Mouse (Mus musculus) c-Kit-positive CD71-positive TER-119-positive erythroid progenitor cells, embryonic 14.5 days (primary cell): ENCODE results near the gene Kcnma1.

ENCODE experiments used
- DNase-seq: peaks from one replicate; pipeline ENCODE4 v3.0.0-alpha.2; 2013; ENCODE audit warnings: low spot score

Kcnma1 gene

DNA sequence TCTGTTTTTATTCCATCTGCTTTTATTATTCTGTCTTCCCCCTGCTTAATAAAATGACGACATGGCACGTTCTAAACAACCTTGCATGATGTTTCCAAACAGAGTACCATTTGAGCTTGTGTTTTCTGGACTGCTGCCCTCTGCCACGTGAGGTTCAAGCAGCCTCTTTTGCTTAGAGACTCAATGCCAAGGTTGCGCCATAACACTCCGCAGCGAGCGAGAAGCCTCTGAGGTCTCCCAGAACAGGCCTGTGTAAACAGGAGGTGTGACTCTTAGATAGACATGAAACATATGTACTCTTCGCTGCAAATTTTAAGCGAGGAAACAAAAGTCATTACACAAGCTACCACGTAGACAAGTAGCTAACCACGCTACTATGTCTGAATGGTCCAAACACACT is 55.2 kb downstream of the Kcnma1 start:
- no peak for DNase-seq

DNA sequence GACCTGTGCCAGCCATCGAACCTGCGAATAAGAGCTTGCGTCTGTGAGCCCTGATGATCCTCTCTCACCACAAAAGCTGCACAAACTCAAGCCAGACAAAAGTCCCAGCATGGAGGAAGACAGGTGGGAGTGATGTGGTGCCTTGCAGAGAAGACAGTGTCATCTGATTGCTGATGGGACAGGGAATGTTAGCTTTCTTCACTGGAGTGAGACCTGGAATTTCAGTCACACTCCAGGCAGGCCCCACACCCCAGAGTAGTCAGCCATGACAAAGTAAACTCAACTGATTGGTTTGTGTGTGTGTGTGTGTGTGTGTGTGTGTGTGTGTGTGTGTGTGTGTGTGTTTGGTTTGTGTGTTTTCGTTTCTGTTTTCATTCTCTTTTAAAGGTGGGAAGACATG is 57.0 kb downstream of the Kcnma1 start:
- no peak for DNase-seq

- no peak for DNase-seq
Measured at GRCm38 (mm10) chr14:23943876-23944275, 70.4 kb downstream of the Kcnma1 start.

GRCm38 (mm10) chr14:23943152-23943551 is 71.1 kb downstream of the Kcnma1 start:
- no peak for DNase-seq

DNA sequence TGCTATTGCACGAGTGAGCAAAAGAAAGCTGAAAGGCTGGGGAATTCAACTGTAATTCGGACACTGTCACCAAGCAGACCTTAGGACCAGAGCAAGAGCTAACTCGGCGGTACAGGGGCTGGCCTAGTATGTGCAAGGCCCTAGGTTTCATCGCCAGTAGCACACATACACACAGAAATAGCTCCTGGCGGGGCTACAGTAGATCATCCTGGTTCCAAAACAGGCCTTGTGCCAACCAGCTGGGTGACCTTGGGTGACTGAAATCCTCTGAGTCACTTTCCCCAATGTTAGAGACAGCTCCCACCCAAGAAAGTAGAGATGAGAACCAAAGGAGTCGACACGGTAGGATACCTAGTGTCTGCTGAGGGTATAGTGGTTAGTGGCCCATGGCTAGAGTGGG is 72.2 kb downstream of the Kcnma1 start:
- no peak for DNase-seq

- no peak for DNase-seq
Measured at GRCm38 (mm10) chr14:23935016-23935415, 79.3 kb downstream of the Kcnma1 start.

DNA sequence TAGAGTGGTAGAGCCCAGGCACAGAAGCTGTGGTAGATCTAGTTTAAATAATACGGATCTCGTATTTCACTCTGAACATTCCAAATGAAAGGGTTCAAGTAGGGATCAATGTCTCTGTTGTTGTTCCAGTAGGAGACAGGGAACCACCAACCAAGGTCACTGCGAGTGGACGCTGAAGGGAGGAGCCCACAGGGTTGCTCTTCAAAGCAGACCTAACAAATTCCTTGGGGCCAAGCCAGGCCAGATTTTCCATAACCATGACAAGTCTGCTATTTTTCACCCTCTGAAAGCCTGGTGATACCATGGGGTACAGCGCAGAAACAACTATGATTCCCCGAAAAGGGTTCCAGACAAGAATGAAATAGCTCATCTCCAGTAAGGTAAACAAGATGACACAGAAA is 82.6 kb downstream of the Kcnma1 start:
- no peak for DNase-seq

- no peak for DNase-seq
Measured at GRCm38 (mm10) chr14:23929168-23929567, 85.1 kb downstream of the Kcnma1 start.

DNA sequence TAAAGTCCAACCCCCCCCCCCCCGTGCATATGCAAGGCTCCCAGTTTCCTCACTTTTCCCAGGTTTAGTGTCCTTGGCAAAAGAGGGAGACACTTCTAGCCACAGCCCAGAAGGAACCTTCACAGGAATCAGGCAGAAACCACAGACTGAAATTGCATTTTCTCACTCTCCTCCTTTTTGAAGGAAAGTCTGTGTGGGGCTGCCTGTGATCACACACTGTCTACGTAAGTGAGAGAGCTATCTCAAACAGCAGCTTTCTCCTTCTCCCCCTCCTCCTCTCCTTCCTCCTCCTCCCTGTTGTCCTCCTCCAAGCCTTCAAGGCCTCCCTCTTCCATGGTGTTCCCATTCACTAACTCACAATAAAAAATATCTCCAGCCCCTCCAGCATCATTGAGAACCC is 90.9 kb downstream of the Kcnma1 start:
- DNase-seq: no peak

GRCm38 (mm10) chr14:23922755-23923154 is 91.5 kb downstream of the Kcnma1 start:
- DNase-seq: no peak

DNA sequence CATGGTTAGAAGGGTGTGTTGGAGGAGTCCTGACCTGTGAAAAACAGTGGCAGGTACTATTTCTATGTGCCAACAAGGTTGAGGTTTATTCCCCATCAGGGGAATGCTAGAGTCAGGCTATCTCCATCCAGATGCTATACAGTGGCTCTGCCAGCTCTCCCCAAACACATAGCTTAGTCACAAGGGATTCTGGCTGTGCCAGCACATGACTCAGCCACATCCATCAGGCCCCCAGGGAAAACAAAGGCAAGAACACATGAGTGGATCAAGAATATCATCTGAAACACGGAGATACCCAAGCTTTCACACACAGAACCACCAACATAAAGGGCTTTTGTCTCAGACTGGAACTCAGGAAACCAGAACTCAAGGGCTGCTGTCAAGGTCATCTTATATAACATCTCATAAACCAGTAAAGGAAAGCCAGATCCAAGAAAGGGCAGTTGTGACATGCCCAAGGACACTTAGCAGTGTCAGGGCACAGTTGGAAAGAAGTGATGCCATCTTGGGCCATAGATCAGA is 103.1 kb downstream of the Kcnma1 start:
- no peak for DNase-seq

- DNase-seq: no peak
Measured at GRCm38 (mm10) chr14:23908564-23908963, 105.7 kb downstream of the Kcnma1 start.

DNA sequence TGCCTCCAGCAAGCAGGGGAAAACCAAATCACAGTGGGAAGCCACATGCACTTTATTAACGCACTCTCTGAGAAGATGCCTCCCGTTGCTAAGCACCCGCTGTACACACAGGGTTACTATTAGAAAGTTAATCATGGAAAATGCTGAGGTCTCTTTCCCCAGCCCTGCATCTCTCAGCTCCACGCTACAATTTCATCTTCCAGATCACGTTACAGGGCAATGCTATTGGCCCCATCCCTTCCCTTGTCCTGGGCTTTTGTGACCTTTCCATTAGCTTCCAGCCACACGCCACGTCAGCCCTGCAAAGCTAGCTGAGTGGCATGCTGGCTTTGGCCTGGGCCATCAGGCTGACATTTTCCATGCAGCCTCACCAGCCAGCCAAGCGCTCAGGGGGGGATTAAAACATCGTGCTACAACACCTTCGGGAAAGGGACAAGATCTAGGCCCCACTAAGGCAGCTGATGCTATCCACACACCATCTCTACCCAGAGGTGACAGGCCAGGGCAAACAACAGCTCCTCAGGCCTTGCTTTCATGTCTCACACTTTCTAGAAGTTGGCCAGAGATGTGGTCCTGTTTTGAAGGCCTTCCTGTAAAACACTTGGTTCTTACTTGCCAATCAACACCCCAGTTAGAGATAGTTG is 111.5 kb downstream of the Kcnma1 start:
- DNase-seq: no peak

DNA sequence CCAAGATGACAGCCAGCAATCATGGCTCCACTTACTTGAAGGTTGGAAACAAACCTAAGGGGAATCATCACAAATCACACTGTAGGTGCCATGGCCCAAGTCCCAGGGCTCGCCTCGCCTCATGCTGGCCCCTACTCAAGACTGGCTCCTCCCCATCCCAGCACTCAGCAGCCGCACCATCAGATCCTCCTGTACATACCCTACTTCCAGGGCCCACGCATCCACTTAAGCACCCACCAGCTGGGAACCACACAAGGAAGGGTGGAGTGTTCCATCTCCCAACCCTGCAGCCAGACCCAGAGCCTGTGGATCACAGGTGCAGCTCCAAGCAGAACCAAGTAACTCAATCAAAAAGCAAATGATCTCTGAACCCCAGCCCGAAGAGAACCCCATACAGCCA is 114.8 kb downstream of the Kcnma1 start:
- no peak for DNase-seq

DNA sequence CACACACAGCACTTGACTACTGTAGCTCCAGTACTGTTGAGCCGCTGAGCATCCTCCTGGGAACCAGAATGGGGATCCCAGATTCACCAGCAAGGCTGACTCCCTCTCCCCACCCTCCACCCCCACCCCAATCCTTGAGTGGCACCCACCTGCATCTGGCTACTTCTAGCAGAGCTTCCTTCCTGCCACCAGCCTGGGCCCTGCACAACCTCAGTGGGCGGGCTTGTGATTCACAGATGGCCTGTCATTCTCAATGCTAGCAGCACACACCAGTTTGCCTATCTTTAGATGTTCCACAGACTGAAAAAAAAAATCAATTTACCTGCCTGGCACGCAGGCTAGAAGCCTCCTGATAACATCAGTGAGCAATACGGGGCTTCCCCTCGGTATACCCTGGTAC is 116.5 kb downstream of the Kcnma1 start:
- no peak for DNase-seq

GRCm38 (mm10) chr14:23896036-23896435 is 118.3 kb downstream of the Kcnma1 start:
- DNase-seq: no peak

- DNase-seq: no peak
Measured at GRCm38 (mm10) chr14:23886112-23886511, 128.2 kb downstream of the Kcnma1 start.

GRCm38 (mm10) chr14:23885539-23885938 is 128.8 kb downstream of the Kcnma1 start:
- no peak for DNase-seq

DNA sequence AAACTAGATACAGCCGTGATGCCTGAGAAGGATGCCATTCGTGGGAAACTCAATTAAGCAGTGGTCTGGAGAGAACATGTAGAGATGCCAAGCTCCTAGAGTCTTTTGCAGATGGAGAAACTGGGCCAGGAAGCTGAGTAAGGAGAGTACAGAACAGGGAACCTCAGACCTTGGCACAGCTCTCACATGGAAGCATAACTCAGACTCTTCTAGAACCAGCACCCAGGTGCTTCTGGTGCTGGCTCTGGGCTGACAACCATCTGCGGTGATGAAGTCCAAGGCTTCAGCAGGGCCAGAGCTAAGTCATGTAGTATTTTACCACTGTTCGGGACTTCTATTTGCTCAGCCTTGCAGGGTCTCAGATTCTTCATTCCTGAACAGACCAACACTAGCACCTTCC is 129.2 kb downstream of the Kcnma1 start:
- no peak for DNase-seq

GRCm38 (mm10) chr14:23882001-23882400 is 132.3 kb downstream of the Kcnma1 start:
- DNase-seq: no peak

DNA sequence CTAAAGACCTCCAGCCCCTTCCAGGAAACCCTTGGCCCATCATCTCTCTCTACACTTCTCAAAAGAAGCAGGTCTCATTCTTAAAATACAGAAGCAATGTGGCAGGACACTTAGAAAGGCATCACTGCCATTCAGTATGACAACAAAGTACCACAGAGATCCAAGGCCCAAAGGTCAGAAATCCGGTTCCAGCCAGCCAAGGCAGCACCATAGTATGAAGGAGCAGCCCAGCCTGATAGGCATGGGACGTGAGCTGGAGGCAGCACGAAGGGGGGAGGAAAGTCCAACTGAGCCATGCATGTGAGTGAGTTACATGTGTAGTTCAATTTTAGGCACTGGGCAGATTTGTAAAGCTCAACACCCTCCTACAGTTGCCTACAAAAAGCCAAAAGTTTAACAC is 135.0 kb downstream of the Kcnma1 start:
- DNase-seq: no peak

- DNase-seq: no peak
Measured at GRCm38 (mm10) chr14:23877561-23877960, 136.7 kb downstream of the Kcnma1 start.

DNA sequence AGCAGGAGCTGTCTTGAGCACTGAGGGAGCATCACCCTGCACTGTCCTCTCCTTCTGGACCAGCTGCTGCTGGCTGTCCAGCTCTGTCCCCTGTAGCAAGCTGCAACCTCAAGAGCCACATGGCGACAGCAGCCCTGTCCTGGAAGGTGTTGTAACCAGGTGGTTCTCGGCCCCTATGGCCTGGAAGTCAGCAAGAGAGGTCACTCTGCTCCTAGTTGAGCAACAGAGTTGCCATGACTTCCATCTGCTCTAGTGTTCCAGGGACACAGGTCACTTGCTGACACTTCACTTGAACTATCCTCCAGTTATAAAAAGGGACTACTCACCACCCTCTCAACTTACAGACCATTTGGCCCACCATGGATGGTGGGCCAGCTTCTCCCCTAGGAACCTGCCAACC is 139.7 kb downstream of the Kcnma1 start:
- DNase-seq: no peak

DNA sequence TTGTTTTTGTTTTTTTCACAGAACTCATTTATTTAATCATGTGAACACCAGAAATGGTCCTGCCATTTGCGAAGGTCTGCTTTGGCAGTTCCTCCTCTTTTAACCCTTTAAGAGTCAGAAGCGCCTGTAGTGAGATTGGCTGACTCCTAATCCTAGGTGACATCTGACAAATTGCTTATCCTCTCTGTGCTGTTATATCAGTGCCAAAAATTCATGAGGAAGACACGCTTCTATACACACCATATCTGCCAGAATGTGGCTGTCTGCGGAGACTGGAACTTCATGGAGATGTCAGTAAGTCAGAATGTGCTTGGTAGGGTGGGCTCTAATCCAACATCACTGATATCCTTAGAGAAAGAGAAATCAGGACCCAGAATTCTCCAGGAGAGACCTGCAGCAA is 157.3 kb downstream of the Kcnma1 start:
- DNase-seq: no peak
